Mouse (Mus musculus): ENCODE data around the gene Pde3b.
"Not testable (repeated sequence)": the region's sequence is repeated elsewhere in the genome, so short reads cannot be mapped to it uniquely, and the experiment has no call there.

Pde3b gene

DNA sequence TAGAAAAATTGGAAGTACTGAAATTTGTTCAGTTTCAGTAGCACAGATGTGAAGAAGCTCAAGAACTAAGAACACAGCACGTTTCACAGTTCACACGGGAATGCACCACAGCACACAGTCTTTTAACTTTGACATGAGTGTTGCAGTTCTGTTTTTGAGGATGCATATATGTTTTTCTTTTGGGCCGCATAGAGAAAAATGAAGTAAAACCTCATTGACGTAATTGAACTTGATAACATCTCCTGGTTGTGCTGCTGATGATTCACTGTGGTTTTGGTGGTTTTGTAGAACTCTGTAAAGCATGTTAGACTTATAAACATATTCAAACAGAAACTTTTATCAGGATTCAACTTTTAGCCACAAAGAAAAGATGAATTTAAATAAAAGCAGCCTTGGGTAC, 64.7 kb downstream of the Pde3b start:
- peak; percentile 47 to 66 for DNase-seq

- DNase-seq, result peak in 1 of 2 experiments; percentile 21
These were observed 65.3 kb downstream of the Pde3b start for GRCm38 (mm10) chr7:114480196-114480989.

DNA sequence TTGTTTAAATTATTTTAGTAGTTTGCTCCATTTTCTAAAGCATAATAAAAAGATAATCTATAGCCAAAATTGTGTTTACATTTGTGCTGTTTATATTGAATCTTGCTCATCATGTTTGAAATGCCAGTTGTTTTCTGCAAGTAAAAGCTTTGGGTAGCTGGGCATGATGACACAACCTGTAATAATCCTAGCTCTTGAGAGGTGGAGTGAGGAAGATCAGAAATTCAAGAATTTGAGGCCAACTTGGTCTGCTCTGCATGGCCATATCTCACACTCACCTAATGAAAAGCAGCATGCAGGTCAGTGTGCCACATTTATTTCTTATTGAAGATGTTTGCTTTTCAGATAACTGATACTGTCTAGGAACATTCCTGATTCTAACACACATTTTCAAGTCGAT, 65.9 kb downstream of the Pde3b start:
- no peak for DNase-seq

DNA sequence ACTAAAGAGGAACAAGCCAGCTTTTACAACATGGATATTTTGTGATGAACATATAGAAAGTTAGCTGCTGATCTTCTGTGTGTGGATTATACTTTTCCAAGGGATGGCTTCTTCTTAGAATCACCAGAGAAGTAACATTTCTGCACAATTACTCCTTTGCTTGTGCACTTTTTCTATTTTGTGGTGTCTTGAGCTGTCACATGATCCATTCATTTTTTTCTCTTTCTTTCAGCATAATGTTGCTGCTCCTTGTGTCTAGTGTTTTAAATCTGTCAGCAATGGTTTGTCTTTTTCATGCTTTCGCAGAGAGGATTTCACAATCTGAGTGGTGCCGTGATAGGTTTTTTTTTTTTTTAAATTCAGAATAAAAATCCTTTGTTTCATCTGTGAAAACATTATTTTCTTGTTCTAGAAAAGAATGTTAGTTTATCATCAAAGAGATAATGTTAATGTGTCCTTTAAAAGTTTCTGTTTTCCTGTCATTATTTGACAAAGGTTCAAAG, 66.4 kb downstream of the Pde3b start:
- DNase-seq, result no peak

DNA sequence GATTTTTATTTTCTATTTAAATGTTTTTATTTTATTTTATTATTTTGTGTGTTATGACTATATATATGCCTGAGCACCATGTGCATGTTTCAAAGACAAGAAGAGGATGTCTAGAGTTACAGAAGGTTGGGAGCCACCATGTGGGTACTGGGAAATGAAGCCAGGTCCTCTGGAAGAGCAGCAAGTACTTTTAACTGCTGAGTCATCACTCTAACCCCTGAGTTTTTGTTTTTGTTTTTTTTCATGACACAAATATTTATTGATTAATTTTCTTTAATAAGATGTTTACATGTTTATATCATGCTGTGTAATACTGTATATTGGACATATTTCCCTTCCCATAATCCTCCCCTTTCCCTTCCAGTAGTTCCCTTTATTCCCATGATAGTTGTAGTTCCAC, 77.5 kb downstream of the Pde3b start:
- DNase-seq, result no peak

GRCm38 (mm10) chr7:114494033-114494432, 79.0 kb downstream of the Pde3b start:
- no peak for DNase-seq

DNA sequence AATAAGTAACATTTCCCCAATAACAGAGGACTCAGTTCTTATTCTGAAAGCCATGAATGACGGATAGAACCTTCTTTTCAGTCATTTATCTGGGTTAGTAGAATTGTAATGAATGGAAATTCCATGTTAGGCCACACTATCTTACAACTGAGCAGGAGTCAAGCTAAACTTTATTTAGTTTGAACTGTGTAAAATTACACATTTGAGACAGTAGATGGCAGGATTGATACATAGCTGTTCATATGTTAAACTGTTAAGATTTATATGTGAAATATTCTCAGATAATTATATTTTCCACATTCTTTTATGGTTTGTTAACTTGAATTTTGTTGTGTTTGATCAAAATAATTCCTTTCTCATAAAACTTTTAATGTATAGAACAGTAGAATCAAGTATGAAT, 84.2 kb downstream of the Pde3b start:
- DNase-seq, result no peak

- no peak for DNase-seq
These were observed 93.8 kb downstream of the Pde3b start for GRCm38 (mm10) chr7:114508879-114509278.

- DNase-seq, result no peak
These were observed 105.0 kb downstream of the Pde3b start for GRCm38 (mm10) chr7:114520122-114520521.

DNA sequence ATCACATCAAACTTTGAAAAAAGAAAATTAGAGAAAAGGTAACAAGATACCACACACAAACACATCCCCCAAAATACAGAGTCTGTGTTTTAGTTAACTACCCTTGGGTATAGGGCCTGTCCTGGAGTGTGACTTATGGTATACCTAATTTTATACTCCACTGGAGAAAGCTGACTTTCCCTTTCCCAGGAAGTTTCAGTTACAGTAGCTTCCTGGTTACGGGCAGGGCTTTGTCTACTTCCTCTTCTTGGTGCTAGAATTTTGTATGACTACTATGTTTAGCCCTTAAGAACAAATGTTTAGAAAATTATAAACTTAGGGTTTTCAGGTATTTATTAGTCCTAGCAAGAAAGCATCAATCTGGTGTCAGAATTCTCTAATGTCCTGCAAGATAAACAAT, 111.2 kb downstream of the Pde3b start:
- DNase-seq, result peak; percentile 27 to 44

DNA sequence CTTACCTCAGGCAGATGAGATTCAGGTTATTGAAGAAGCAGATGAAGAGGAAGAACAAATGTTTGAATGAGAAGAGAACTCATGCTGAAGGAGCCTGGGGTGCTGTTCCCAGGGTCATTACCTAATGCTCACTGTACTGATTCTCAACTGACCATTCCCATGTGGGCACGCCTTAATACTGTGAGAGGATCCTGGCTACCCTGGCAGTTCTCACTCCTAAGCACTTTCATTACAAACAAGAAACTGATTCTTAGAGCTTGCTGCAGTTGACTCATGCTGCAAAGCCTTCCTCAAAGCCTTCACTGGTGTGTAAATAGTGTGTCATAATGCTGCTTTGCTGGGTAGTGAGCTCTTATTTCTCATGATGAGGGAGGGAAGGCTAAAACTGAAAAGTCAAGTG, 121.1 kb downstream of the Pde3b start:
- no peak for DNase-seq

DNA sequence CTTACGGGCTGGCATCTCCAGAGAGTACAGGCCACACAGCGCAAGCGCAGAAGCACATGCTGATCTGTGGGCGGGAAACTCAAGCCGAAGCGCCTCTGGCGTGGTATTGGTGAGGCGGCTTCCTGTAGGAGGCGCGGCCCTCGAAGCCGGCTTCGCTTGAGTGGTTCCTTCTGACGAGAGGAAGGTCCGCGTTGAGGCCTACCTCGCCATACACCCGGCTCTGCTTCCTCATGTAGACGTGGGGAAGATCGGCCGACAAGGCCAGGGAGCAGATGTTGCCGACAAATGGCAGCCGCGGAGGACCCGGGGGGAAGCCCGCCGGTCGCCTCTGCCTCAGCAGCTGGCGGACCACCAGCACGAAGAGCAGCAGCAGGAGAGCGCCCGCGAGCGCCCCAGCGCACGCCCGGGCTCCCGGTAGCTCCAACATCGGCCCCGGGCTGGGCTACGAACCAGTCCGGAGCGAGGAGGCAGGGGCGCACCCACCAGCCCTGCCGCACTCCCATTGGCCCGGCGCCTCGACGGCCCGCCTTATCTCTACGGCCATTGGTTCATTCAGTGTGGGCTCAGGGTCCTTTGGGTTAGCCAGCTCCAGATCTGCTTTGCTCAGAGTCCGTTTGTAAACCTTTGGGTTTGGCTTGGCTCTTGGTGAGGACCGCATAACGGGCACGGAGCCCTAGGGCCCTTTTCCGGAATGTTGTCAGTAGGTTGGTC, 147.6 kb downstream of the Pde3b start, which contains the start of gene Cyp2r1:
Cyp2r1 (minus strand) TSS at position 442 of the 711 bp plus-strand sequence.
- peak; percentile 90 to 91 for DNase-seq

- DNase-seq, result not testable (repeated sequence)
These were observed 158.8 kb downstream of the Pde3b start for GRCm38 (mm10) chr7:114573866-114574265.

DNA sequence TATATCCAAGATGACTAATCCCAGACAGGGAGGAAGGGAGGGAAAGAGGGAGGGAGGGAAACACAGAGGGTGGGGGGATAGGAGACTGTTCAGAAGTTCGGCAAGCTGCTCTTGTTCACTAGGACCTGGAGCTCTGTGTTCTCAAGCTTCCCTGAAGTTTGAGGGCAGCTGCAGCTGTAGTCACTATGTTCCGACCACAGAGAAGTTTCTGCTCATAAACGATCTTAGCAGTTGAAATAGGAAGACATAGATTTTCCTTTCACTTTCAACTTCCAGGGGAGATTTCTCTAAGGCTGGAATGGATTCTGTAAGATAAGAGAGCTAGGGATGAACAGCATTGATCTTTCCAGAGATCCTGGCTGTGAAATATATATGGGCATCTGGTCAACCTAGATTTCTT, 161.8 kb downstream of the Pde3b start:
- DNase-seq, result no peak

DNA sequence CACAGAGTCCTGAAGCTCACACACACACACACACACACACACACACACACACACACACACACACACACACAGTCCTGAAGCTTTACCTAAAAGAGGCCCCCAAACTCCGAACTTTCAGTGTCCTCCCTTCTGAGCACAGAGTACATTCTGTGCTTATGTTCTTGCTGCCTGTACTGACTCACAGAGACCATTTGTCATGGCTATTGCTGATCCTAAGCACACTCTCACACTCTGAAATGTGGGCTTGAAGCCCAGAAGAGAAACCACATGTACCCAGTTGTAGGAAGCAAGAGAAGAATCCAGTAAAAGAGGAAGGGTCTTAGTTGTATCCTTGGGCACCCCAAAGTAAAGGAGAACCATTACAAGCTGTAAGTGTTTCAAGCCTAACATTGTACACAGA, 162.6 kb downstream of the Pde3b start:
- DNase-seq, result no peak

DNA sequence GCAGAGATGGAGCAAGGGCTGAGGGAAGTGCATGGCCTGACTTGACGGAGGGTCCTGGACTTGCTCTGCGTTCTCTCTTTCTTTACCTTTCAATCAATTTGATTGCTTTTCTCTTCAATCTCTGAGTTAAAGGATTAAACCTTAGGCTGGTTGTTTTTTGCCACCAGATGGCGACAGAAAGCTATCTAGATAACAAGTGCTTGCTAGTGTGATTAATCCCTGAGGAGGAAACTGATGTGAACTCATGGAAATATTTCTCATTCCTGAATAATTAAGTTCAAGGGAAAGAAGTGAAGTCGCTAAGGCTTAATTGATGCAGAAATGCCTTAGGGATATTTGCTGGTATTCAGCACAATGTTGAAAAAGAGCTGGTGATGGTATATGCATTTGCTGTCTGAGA, 165.3 kb downstream of the Pde3b start:
- peak; percentile 51 to 59 for DNase-seq

DNA sequence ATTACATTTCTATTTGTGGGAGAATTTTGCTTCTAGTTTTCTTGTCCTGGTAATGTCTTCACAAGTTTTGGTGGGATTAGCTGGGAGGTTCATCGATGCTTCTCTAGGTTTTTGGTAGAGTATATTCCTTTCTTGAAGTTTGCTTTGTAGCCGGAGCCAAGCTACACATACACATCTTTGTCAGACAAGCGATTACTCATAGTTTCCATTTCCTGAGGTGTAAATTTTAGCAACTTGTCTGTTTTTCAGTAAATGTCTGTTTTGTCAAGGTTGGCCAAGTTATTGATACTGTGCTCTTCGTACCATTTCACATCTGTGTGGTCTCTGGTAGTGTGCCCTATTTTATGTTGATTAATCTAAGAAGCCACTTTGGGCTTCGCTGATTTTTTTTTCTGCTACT, 166.1 kb downstream of the Pde3b start:
- no peak for DNase-seq

DNA sequence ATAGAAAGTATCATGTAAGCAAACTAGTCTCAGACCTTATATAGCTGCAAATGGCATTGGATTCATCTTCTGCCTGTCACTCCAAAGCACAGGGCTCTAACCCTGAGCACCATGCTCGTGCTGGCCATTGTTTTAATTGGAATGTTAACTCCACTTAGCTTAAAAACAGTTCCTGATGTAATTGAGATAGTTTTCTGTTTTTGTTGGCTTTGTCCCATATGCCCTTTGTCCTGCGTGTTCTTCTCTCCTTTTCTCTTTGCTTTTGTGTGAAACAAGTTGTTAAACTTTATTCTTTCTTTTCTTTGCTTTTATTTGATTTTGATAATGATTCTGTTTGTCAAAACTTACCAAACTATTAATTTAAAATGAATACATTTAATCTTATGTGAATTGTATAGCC, 167.4 kb downstream of the Pde3b start:
- DNase-seq, result no peak
